Mouse (Mus musculus) naive thymus-derived CD4-positive, alpha-beta T cell, adult 2 months (primary cell): Measurements from ENCODE around the gene Rab24.

Source experiments
- DNase-seq: peaks from one replicate; pipeline ENCODE4 v3.0.0-alpha.2; 2011; ENCODE audit warnings: low read depth

Rab24 gene

DNA sequence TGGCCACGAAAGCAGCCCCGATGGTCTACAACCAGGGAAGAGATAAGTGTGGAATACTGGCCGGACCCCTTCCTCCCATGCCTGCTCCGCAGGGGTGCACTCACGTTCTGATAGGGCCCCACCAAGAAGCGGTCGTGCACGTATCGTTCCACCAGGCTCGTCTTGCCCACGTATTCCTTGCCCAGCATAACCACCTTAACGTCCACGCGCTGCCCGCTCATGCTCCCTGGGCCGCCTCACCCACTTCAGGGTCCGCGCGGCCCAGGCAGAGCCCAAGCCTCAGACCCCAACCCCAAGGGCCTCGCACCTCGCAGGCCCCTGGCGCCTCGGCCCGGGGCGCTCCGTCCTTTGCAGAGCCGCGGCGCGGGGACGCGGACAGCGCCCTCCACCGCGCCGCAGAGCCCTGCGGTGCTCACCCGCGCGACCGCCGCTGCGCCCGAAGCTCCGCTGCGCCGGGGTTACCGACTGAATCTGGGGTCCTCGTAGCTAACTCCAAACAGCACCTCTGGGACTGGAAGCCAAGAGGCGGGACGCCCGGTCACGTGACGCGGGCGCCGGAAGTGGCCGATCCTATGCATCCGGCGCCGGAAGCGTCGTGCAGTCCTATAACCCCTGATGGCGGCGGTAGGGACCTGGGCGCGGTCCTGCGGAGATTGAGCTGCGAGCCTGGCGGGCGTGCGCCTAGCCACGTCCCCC, at the start of gene Rab24:
Gene Rab24, minus strand, starts transcription at position 513 of the 696 bp plus-strand sequence.
- peak; percentile 91 for DNase-seq

GRCm38 (mm10) chr13:55371007-55371681, 49.4 kb upstream of the Rab24 start:
- DNase-seq = no peak

GRCm38 (mm10) chr13:55370234-55370633, 48.5 kb upstream of the Rab24 start:
- DNase-seq = no peak

- peak; percentile 85 for DNase-seq
These were observed 47.9 kb upstream of the Rab24 start, which contains the start of gene Rgs14 for GRCm38 (mm10) chr13:55369531-55370114. Gene Rgs14 (plus strand): TSS chr13:55369732.

- DNase-seq = no peak
These were observed 46.7 kb upstream of the Rab24 start for GRCm38 (mm10) chr13:55368401-55368800.

- peak; percentile 94 for DNase-seq
These were observed 40.8 kb upstream of the Rab24 start, which contains the start of gene Lman2 for GRCm38 (mm10) chr13:55362453-55363060. Gene Lman2 (minus strand): TSS chr13:55362783.

DNA sequence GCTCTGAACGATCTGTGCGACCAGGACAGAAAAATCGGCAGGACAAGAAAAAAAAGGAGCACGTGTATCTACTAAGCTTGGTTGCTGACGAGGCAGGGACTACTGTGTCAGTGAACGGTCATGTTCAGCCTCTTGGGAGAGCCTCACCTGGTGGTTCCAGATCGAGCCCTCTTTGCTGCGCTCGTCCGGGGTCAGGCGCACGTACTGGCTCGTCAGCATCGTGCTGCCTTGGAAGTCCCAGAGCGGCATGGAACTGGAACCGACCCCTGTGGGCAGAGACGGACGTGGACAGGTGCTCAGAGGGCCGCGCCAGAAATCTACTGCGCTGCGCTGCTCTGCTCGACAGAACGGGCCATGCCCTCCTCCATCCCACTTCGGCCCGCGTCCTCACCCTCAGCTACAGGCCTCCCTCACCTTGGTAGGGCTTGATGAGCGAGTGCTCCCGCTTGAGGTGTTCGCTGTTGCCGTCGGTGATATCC, 40.3 kb upstream of the Rab24 start:
- DNase-seq = no peak

DNA sequence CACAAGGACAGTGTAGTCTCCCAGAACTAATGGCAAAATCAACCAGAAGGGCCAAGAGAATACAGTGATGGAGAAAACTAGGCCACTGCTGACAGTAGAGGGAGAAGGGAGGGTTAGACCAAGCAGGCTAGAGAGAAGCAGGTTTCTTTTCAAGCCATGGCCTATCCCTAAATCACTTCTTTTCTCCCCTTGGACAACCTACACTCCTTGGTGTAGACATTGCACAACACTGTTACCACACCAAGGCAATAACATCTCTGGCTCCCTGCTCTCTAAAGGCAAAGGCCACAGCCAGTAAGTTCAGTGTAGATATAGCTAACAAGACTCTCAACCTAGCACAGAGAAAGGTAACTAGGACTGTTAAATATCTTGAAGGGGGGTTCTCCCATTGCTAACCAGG, 39.4 kb upstream of the Rab24 start:
- no peak for DNase-seq

- DNase-seq = no peak
These were observed 25.0 kb upstream of the Rab24 start for GRCm38 (mm10) chr13:55346745-55347144.

GRCm38 (mm10) chr13:55344286-55344685, 22.5 kb upstream of the Rab24 start:
- no peak for DNase-seq

- DNase-seq = no peak
These were observed 20.7 kb upstream of the Rab24 start for GRCm38 (mm10) chr13:55342469-55342868.

GRCm38 (mm10) chr13:55339259-55339658, 17.5 kb upstream of the Rab24 start:
- no peak for DNase-seq

GRCm38 (mm10) chr13:55338131-55339054, 16.6 kb upstream of the Rab24 start:
- no peak for DNase-seq

DNA sequence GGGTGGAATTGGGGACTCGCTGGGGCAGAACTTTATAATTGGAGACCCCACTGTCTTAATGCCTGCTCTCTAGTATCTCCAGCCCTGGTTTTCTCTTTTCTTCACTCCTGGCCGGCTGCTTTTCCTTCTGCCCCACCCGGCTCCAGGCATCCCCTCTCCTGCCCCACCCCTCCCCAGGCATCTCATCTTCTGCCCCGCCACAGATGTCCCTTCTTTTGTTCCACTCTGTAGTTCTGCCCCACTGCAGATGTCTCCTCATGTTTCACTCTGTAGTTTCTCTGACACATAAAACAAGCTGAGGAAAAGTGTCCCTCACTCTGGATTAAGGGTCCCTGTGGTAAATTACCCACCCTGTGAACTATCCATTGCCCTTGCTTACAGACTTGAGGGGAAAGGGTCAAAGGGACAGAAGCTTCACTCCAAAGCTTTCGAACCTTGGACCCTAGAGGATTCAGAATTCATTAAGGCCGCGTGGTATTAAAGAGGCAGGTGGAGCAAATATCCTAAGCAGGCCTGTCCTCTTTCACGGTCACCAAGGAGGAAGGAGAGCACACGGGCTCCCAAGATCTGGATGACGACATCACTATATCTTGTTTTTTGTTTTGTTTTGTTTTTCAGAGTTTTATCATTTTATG, 15.7 kb upstream of the Rab24 start:
- no peak for DNase-seq

- no peak for DNase-seq
These were observed 14.0 kb upstream of the Rab24 start for GRCm38 (mm10) chr13:55335701-55336100.

DNA sequence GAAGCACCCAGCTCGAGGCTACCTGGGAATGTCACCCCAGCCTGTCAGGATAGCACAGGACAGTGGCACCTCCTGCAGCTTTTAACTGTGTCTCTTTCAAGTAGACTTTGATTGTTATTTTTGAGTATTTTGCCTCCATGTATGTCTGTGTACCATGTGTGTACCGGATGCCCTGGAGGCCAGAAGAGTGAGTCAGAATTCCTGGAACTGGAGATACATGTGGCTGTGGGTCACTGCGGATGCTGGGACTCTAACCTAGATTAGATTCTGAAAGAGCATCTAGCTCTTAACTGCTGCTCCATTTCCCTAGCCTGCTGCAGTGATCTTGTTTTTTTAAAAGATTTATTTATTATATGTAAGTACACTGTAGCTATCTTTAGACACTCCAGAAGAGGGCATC, 10.6 kb upstream of the Rab24 start:
- DNase-seq = no peak

GRCm38 (mm10) chr13:55330567-55331400, 9.0 kb upstream of the Rab24 start:
- no peak for DNase-seq

DNA sequence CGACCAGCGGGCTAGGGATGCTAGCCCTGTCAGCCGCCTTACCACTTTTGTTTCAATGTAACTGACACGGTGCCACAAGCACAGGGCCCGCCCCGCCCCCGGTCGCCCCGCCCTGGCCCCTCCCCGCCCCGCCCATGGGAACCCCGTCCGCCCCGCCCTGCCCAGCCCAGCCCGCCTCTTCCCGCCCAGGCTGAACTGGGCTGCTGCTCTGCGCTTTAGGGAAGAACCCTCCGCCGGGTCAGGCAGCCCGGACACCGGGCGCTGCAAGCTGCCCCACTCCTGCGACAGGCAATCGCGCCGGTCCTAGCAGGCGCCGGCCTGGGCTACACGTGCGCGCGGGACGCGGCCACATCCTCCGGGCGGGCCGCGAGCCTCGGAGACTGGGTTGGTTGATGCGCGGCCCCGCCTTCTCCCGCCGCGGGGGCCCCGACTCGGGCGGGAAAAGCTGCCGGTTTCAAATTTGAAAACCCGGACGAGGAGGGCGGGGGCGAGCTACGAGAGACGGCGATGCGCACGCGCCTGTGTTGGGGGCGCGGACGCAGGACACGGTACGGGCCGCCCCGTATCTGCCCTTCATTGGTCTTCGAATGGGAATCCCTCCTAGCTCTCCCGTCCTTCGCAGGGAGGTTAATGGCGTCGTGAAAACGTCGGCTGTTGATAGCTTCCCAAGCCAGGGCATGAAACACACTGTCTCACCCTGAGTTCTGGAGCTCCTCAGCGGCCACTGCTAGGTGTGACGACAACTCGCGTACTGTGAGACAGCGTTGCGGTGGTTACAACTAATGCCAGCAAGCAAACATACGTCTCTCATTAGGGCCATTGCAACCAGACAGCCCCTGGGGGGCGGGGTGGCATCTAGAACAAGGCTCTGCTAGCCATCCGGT, 8.2 kb upstream of the Rab24 start, which contains the start of gene Mxd3:
Gene Mxd3, minus strand, starts transcription at position 141 of the 884 bp plus-strand sequence.
- DNase-seq = peak; percentile 91
